Mouse (Mus musculus) limb, embryonic 14.5 days (tissue): Measurements from ENCODE around the gene Gm39115. TPM values are rescaled to one million over a fixed set of nuclear protein-coding genes. Genes with fewer than 3 reads are reported as not detected.
"Not testable (repeated sequence)": the region's sequence is repeated elsewhere in the genome, so short reads cannot be mapped to it uniquely, and the experiment has no call there.

Experiments
- ATAC-seq: fragments of 200-750 bp; cut with Nextera tagmentation; 2 replicates; pipeline ENCODE4 v1.8.0; 2017; ENCODE audit warnings: low read depth, moderate number of reproducible peaks, moderate TSS enrichment; ENCODE audit not compliant: low FRiP score
- DNase-seq: peaks from one replicate; pipeline ENCODE4 v3.0.0-alpha.2; 2015; ENCODE audit warnings: low spot score
- H3K27ac ChIP-seq: fragments of 300-500 bp; sonication (generic); replicated peaks from 2 replicates; pipeline ENCODE4 v1.5.1; 2014; ENCODE audit warnings: low read depth, mild to moderate bottlenecking, low read length, moderate library complexity, mixed read lengths
- H3K27me3 ChIP-seq: fragments of 300-500 bp; sonication (generic); 2 replicates; pipeline ENCODE4 v1.6.1; 2014; ENCODE audit warnings: low read length, mixed read lengths; ENCODE audit not compliant: control insufficient read depth, insufficient read depth
- H3K36me3 ChIP-seq: fragments of 300-500 bp; sonication (generic); 2 replicates; pipeline ENCODE4 v1.6.1; 2014; ENCODE audit warnings: mild to moderate bottlenecking, low read length, moderate library complexity, mixed read lengths; ENCODE audit not compliant: control insufficient read depth, insufficient read depth
- H3K4me1 ChIP-seq: fragments of 300-500 bp; sonication (generic); 2 replicates; pipeline ENCODE4 v1.6.1; 2014; ENCODE audit warnings: antibody characterized with exemption, low read length, mixed read lengths; ENCODE audit not compliant: control insufficient read depth, insufficient read depth
- H3K4me2 ChIP-seq: fragments of 300-500 bp; sonication (generic); replicated peaks from 2 replicates; pipeline ENCODE4 v1.6.1; 2014; ENCODE audit warnings: low read depth, mild to moderate bottlenecking, low read length, moderate library complexity; ENCODE audit not compliant: severe bottlenecking
- H3K4me3 ChIP-seq: fragments of 300-500 bp; sonication (generic); replicated peaks from 2 replicates; pipeline ENCODE4 v1.5.1; 2014; ENCODE audit warnings: low read length
- H3K9ac ChIP-seq: fragments of 300-500 bp; sonication (generic); 2 replicates; pipeline ENCODE4 v1.6.1; 2014; ENCODE audit warnings: mild to moderate bottlenecking, low read depth, low read length, moderate library complexity; ENCODE audit not compliant: severe bottlenecking
- H3K9me3 ChIP-seq: fragments of 300-500 bp; sonication (generic); 2 replicates; pipeline ENCODE4 v1.6.1; 2016; ENCODE audit warnings: low read length; ENCODE audit not compliant: control insufficient read depth
- POLR2A ChIP-seq: fragments of 200-500 bp; IDR thresholded peaks from 2 replicates; pipeline ENCODE4 v1.8.0; 2012; ENCODE audit warnings: inconsistent platforms, mild to moderate bottlenecking, moderate library complexity, borderline replicate concordance; ENCODE audit not compliant: insufficient read depth, insufficient read length; ENCODE audit errors: extremely low read depth
- WGBS: fragments of 180-500 bp; shearing (Covaris S2); extraction: QIAGEN DNeasy Blood & Tissue Kit; methylation state at CpG from one replicate; pipeline ENCODE4 v1.1.7; 2014; 5-methylcytosine and 5-hydroxymethylcytosine counted together
- polyA plus RNA-seq, 2 experiments: library from polyadenylated mRNA; depleted of rRNA in 1 of 2; stranded (reverse) in 1 of 2; unstranded in 1 of 2; fragments of >200 nt; fragmentation: Nextera tagmentation in 1 of 2; extraction: Ambion mirVana in 1 of 2; gene quantifications; 2 replicates each; pipeline versions ENCODE4 v1.2.1 to v1.2.3; 2012 to 2014

Gm39115 gene
- polyA plus RNA-seq, 2 experiments = not detected

DNA sequence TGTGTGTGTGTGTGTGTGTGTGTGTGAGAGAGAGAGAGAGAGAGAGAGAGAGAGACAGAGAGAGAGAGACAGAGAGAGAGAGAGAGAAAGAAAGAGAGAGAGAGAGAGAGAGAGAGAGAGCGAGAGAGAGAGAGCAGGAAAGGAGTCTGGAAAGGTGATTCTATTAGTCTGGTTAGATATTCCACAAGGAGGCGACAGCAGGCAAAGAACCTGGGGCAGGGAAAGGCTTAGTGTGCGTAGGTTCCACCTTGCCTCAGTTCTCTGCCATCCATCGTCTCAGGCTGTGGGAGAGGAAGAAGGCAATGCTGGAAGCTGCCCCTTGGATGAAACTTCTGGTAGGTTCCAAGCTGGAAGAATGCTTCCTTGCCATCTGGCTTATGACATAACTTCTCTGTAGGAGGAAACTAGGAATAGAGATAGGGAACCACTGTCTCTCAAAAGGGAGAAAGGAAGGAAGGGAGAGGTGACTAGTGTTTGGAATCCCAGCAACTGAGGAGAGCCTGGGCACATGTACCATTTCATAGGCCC is 9.6 kb upstream of the Gm39115 start:
- no peak for TF ChIP-seq POLR2A
- ATAC-seq (no peak), DNase-seq (no peak)
- Histone ChIP-seq H3K27me3 (no peaks in the 10 kb centered on the region), H3K4me2 (no peak overlapping the region), H3K9ac (no peak overlapping the region), H3K27ac (no peak overlapping the region), H3K4me1 (no peaks in the 10 kb centered on the region), H3K36me3 (no peaks in the 10 kb centered on the region), H3K9me3 (no peaks in the 10 kb centered on the region), H3K4me3 (no peak overlapping the region)
- WGBS = 41% methylated on average over 4 of the region's 4 CpGs

DNA sequence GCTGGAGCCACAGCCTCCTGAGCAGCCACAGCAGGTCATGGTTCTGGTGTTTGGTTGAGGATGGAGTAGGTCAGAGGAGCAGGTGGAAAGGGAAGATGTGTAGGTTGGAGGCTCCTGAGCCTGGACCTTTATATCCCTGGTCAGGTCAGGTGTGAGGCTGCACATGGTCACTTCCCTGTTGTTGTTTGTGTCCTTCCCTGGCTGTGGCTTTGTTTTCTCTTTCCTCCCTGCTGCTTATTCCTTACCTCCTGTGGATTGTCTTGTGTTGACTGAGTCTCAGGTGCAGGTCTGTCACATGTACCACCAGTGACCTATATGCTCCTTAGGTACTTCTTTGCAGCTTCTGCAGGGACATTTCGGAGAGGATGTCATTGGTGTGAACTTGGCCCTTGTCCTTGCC is 8.7 kb upstream of the Gm39115 start, which contains the start of gene Gm45337:
TSS of gene Gm45337 (minus strand) at position 101 of the 400 bp plus-strand sequence.
- no peaks in the 10 kb centered on the region for H3K9me3 ChIP-seq
- H3K4me1 ChIP-seq = no peaks in the 10 kb centered on the region
- WGBS = 59% methylated on average over 1 of the region's 1 CpGs
- H3K4me3 ChIP-seq = no peak within 1 kb of the TSS
- no peak within 1 kb of the TSS for H3K4me2 ChIP-seq
- no peaks in the 10 kb centered on the region for H3K27me3 ChIP-seq
- H3K9ac ChIP-seq = no peak within 1 kb of the TSS
- ATAC-seq = no peak
- H3K27ac ChIP-seq = no peak within 1 kb of the TSS
- TF ChIP-seq POLR2A = no peak
- H3K36me3 ChIP-seq = no peaks in the 10 kb centered on the region
- no peak for DNase-seq

DNA sequence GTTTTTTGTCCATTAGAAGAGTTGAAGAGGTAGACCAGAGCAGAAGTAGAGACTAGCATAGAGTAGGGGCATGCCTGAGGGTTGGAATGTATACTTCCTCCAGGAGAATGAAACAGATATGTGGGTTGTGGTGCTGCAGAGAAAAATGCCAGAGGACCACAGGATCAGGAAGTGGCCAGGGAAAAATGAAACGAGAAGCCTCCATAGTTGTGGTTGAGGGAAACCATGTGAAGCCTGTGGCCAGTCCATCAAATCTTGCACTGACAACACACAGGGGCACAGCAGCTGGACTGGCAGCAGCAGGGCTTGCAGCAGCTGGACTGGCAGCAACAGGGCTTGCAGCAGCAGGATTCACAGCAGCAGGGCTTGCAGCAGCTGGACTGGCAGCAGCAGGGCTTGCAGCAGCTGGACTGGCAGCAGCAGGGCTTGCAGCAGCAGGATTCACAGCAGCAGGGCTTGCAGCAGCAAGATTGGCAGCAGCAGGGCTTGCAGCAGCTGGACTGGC is 7.7 kb upstream of the Gm39115 start:
- H3K9ac ChIP-seq, H3K9me3 ChIP-seq, H3K27ac ChIP-seq, H3K4me2 ChIP-seq, DNase-seq, H3K4me1 ChIP-seq, ATAC-seq, H3K4me3 ChIP-seq, H3K36me3 ChIP-seq, H3K27me3 ChIP-seq: not testable (repeated sequence)
- WGBS = 36% methylated on average over 1 of the region's 1 CpGs

DNA sequence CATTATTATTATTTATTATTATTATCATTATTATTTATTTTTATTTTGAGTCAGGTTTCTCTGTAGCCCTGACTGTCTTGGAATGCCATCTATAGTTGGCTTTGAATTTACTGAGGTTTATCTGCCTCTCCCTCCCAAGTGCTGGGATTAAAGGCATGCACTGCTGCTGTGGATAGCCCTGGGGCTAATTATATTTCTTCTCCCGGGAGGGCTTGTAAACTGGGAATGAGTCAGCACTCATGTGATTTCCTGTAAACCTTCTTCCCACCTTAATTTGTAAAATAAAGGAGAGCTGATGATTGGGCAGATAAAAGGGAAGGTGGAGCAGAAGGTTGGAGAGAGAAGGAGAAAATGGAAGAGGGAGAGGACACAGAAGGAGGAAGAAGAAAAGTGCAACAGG is 4.9 kb upstream of the Gm39115 start:
- no peak overlapping the region for H3K9ac ChIP-seq
- H3K4me2 ChIP-seq = no peak overlapping the region
- H3K9me3 ChIP-seq = no peaks in the 10 kb centered on the region
- ATAC-seq = no peak
- no peaks in the 10 kb centered on the region for H3K27me3 ChIP-seq
- no peak overlapping the region for H3K27ac ChIP-seq
- no peak for TF ChIP-seq POLR2A
- H3K4me3 ChIP-seq = no peak overlapping the region
- DNase-seq = no peak
- 2% methylated on average over 1 of the region's 1 CpGs for WGBS
- no peaks in the 10 kb centered on the region for H3K36me3 ChIP-seq
- no peaks in the 10 kb centered on the region for H3K4me1 ChIP-seq

DNA sequence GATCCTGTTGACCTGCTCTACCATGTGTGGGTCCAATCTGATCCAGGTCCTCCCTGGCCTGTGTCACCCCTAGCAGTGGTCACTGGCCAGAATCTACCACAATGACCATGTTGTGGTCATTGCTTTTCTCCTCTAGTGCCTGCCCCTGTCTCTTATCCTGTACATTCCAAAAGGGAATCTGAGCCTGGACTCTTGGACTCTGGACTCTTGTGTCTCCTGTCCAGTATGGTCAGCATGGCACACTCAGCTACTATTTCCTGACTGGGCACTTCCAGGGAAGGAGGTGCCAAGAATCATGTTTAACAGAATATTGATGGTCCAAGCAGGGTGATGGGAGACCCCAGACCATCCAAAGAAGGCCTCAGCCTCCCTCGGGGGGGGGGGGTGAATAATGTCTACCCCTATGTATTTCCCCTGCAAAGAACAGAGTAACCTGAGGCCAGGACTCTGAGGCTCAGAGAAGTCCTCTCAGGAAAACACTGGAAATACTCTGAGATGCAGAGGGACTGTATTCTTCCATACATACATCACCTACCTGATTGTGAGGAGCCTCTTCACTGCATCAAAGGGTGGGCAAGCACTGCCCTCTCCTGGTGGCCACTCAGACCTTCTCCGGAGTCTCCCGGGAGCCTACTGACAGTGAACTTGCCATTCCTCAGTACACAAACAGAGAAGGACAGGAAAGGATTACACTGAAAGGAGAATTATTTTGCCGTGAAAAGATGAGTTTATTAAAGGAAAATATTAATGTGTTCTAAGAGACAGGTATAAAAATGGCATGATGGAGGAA is 1.4 kb downstream of the Gm39115 start:
- Histone ChIP-seq H3K27ac (no peak overlapping the region), H3K9me3 (no peaks in the 10 kb centered on the region), H3K27me3 (no peaks in the 10 kb centered on the region), H3K4me1 (no peaks in the 10 kb centered on the region), H3K9ac (no peak overlapping the region), H3K4me2 (no peak overlapping the region), H3K4me3 (no peak overlapping the region), H3K36me3 (no peaks in the 10 kb centered on the region)
- TF ChIP-seq POLR2A = no peak
- DNase-seq = no peak
- ATAC-seq = no peak
- 58% methylated on average over 4 of the region's 4 CpGs for WGBS
